Mouse (Mus musculus): Measurements from ENCODE around the gene Slc22a23.

The Slc22a23 gene

GRCm38 (mm10) chr13:34232992-34233391, 112.0 kb downstream of the Slc22a23 start:
- POLR2A ChIA-PET, result no interaction called here
- CTCF ChIA-PET, result no interaction called here

- ChIA-PET CTCF (no interaction called here), POLR2A (interaction anchor here in 1 of 4 experiments (0.6 to 1.3 kb wide), 3 partner anchors 33 to 116 kb away, joined by 3 to 4 read pairs (median 3); partner anchors contain the start of gene Slc22a23)
These were observed 116.1 kb downstream of the Slc22a23 start for GRCm38 (mm10) chr13:34228905-34229304.

- ChIA-PET CTCF (interaction anchor here in 1 of 4 experiments (0.8 kb wide), 1 partner anchor 9 kb away, joined by 3 read pairs; no protein-coding TSS in a partner anchor), POLR2A (interaction anchor here in 1 of 4 experiments (1.0 kb wide), 1 partner anchor 117 kb away, joined by 3 read pairs; the partner anchor contains the start of gene Slc22a23)
These were observed 117.0 kb downstream of the Slc22a23 start for GRCm38 (mm10) chr13:34227720-34228661.

GRCm38 (mm10) chr13:34226940-34227339, 118.0 kb downstream of the Slc22a23 start:
- POLR2A ChIA-PET, result no interaction called here

GRCm38 (mm10) chr13:34222985-34223384, 122.0 kb downstream of the Slc22a23 start:
- CTCF ChIA-PET, result interaction anchor here in 1 of 4 experiments (0.6 kb wide), 1 partner anchor 543 kb away, joined by 6 read pairs; no protein-coding TSS in a partner anchor
- POLR2A ChIA-PET, result no interaction called here

More at GRCm38 (mm10) chr13:34226940-34227339, 118.0 kb downstream of the Slc22a23 start:
- CTCF ChIA-PET, result interaction anchor here in 1 of 4 experiments (0.8 kb wide), 1 partner anchor 8 kb away, joined by 3 read pairs; no protein-coding TSS in a partner anchor

GRCm38 (mm10) chr13:34219728-34220127, 125.3 kb downstream of the Slc22a23 start:
- ChIA-PET POLR2A (interaction anchor here in 1 of 4 experiments (1.0 to 2.3 kb wide), 4 partner anchors 17 to 90 kb away, joined by 3 to 6 read pairs (median 3); partner anchors contain the start of genes Psmg4 and Tubb2b), CTCF (interaction anchor here in 1 of 4 experiments (1.0 kb wide), 1 partner anchor 49 kb away, joined by 3 read pairs; no protein-coding TSS in a partner anchor)

- ChIA-PET CTCF (interaction anchor here in 2 of 4 experiments (0.5 to 0.8 kb wide), 2 partner anchors 9 to 1962 kb away, joined by 3 read pairs; no protein-coding TSS in a partner anchor), POLR2A (interaction anchor here in 2 of 4 experiments (1.0 to 2.3 kb wide), 4 partner anchors 18 to 89 kb away, joined by 3 to 6 read pairs (median 4); partner anchors contain the start of genes Psmg4 (in 1 of the 2) and Tubb2b (in 1 of the 2))
These were observed 126.2 kb downstream of the Slc22a23 start for GRCm38 (mm10) chr13:34218776-34219175.

- POLR2A ChIA-PET, result no interaction called here
- CTCF ChIA-PET, result interaction anchor here in 1 of 4 experiments (1.1 kb wide), 1 partner anchor 27 kb away, joined by 3 read pairs; no protein-coding TSS in a partner anchor
These were observed 130.1 kb downstream of the Slc22a23 start for GRCm38 (mm10) chr13:34214855-34215254.

- POLR2A ChIA-PET, result interaction anchor here in 2 of 4 experiments (0.8 to 1.2 kb wide), 2 partner anchors 36 to 101 kb away, joined by 3 read pairs; no protein-coding TSS in a partner anchor
- CTCF ChIA-PET, result interaction anchor here in 3 of 4 experiments (0.5 to 1.6 kb wide), 6 partner anchors 26 to 697 kb away, joined by 3 to 10 read pairs (median 4); no protein-coding TSS in a partner anchor
These were observed 132.2 kb downstream of the Slc22a23 start for GRCm38 (mm10) chr13:34212735-34213212.

- ChIA-PET CTCF (interaction anchor here in 1 of 4 experiments (0.5 kb wide), 1 partner anchor 259 kb away, joined by 3 read pairs; no protein-coding TSS in a partner anchor), POLR2A (interaction anchor here in 1 of 4 experiments (1.2 kb wide), 1 partner anchor 81 kb away, joined by 3 read pairs; no protein-coding TSS in a partner anchor)
These were observed 133.7 kb downstream of the Slc22a23 start for GRCm38 (mm10) chr13:34211261-34211775.

- CTCF ChIA-PET, result interaction anchor here in 1 of 4 experiments (0.8 kb wide), 1 partner anchor 40 kb away, joined by 3 read pairs; no protein-coding TSS in a partner anchor
These were observed 137.1 kb downstream of the Slc22a23 start for GRCm38 (mm10) chr13:34207714-34208470.

GRCm38 (mm10) chr13:34205216-34205615, 139.8 kb downstream of the Slc22a23 start:
- CTCF ChIA-PET, result no interaction called here

More at GRCm38 (mm10) chr13:34207714-34208470, 137.1 kb downstream of the Slc22a23 start:
- POLR2A ChIA-PET, result interaction anchor here in 1 of 4 experiments (1.1 kb wide), 1 partner anchor 9 kb away, joined by 3 read pairs; no protein-coding TSS in a partner anchor

GRCm38 (mm10) chr13:34195676-34196075, 149.3 kb downstream of the Slc22a23 start:
- ChIA-PET CTCF (interaction anchor here in 1 of 4 experiments (1.8 kb wide), 1 partner anchor 8 kb away, joined by 6 read pairs; no protein-coding TSS in a partner anchor), POLR2A (interaction anchor here in 2 of 4 experiments (0.7 kb wide), 2 partner anchors 118 to 150 kb away, joined by 3 to 4 read pairs; partner anchors contain the start of gene Slc22a23 (in 1 of the 2))

More at GRCm38 (mm10) chr13:34205216-34205615, 139.8 kb downstream of the Slc22a23 start:
- POLR2A ChIA-PET, result no interaction called here

GRCm38 (mm10) chr13:34193384-34193783, 151.6 kb downstream of the Slc22a23 start:
- POLR2A ChIA-PET, result interaction anchor here in 3 of 4 experiments (0.6 to 1.3 kb wide), 6 partner anchors 11 to 1645 kb away, joined by 3 to 5 read pairs (median 4); no protein-coding TSS in a partner anchor
- CTCF ChIA-PET, result interaction anchor here in 1 of 4 experiments (1.2 kb wide), 1 partner anchor 151 kb away, joined by 3 read pairs; no protein-coding TSS in a partner anchor

- ChIA-PET CTCF (interaction anchor here in 3 of 4 experiments (0.6 to 1.2 kb wide), 5 partner anchors 152 to 1754 kb away, joined by 3 to 4 read pairs (median 3); partner anchors contain the start of gene Pxdc1 (in 1 of the 3)), POLR2A (interaction anchor here in 3 of 4 experiments (0.6 to 1.3 kb wide), 6 partner anchors 12 to 160 kb away, joined by 3 to 5 read pairs (median 4); no protein-coding TSS in a partner anchor)
These were observed 152.4 kb downstream of the Slc22a23 start for GRCm38 (mm10) chr13:34192414-34193191.

GRCm38 (mm10) chr13:34187571-34187970, 157.4 kb downstream of the Slc22a23 start:
- ChIA-PET CTCF (interaction anchor here (0.5 to 1.8 kb wide), 48 partner anchors 9 to 677 kb away, joined by 3 to 15 read pairs (median 4); partner anchors contain the start of genes Slc22a23 (in 2 of the 4) and Pxdc1 (in 1 of the 4)), POLR2A (interaction anchor here in 3 of 4 experiments (0.6 to 2.0 kb wide), 8 partner anchors 9 to 677 kb away, joined by 3 to 7 read pairs (median 3); partner anchors contain the start of genes Slc22a23 (in 2 of the 3) and Bphl (in 1 of the 3))
